Mouse (Mus musculus): Measurements from ENCODE around the gene Hoxa13. TPM values are rescaled to one million over a fixed set of nuclear protein-coding genes. Genes with fewer than 3 reads are reported as not detected.

Hoxa13 gene
- polyA plus RNA-seq, 1 experiment from 2014 or later, result not detected

GRCm38 (mm10) chr6:52240389-52241000 lies 20.2 kb downstream of the Hoxa13 start, which contains the start of gene Hoxa10:
TSS of gene Hoxa10 (minus strand) at chr6:52240854.
- 2% methylated on average over 35 of the region's 35 CpGs for whole genome bisulfite sequencing

GRCm38 (mm10) chr6:52239625-52240388 lies 20.9 kb downstream of the Hoxa13 start:
- Histone ChIP-seq H3K9ac (ENCODE audit: low read depth, low read length) (peak overlapping the region; percentile 26), H3K4me1 (replicated peaks; ENCODE audit: control insufficient read depth, insufficient read depth, low read length) (no peaks in the 10 kb centered on the region), H3K27me3 (replicated peaks; ENCODE audit: control insufficient read depth, insufficient read depth, low read length) (peaks cover 100% of the 10 kb centered on the region), H3K4me3 (ENCODE audit: low read depth, low read length) (peak overlapping the region; percentile 26), H3K36me3 (ENCODE audit: control insufficient read depth, insufficient read depth) (no peaks in the 10 kb centered on the region; the same call in 1 of the 2 replicates), H3K4me2 (replicated peaks; ENCODE audit: low read depth) (peak overlapping the region; percentile 41), H3K27ac (ENCODE audit: low read depth, low read length) (no peak overlapping the region), H3K9me3 (ENCODE audit: control insufficient read depth) (no peaks in the 10 kb centered on the region)
- 2% methylated on average over 30 of the region's 30 CpGs for whole genome bisulfite sequencing
- ATAC-seq, result no peak
- TF ChIP-seq CTCF (IDR thresholded peaks at IDR 0.05; ENCODE audit: low read depth), result no peak

More at GRCm38 (mm10) chr6:52240389-52241000, 20.2 kb downstream of the Hoxa13 start, which contains the start of gene Hoxa10:
- Histone ChIP-seq H3K4me3 (ENCODE audit: low read depth, low read length) (peak within 1 kb of the TSS; percentile 26), H3K4me1 (replicated peaks; ENCODE audit: control insufficient read depth, insufficient read depth, low read length) (no peaks in the 10 kb centered on the region), H3K36me3 (ENCODE audit: control insufficient read depth, insufficient read depth) (no peaks in the 10 kb centered on the region; the same call in 1 of the 2 replicates), H3K4me2 (replicated peaks; ENCODE audit: low read depth) (peak within 1 kb of the TSS; percentile 41), H3K9me3 (ENCODE audit: control insufficient read depth) (no peaks in the 10 kb centered on the region), H3K27me3 (replicated peaks; ENCODE audit: control insufficient read depth, insufficient read depth, low read length) (peaks cover 100% of the 10 kb centered on the region), H3K27ac (ENCODE audit: low read depth, low read length) (no peak within 1 kb of the TSS), H3K9ac (ENCODE audit: low read depth, low read length) (peak within 1 kb of the TSS; percentile 26)
- ATAC-seq, result peak; percentile 47; the same call in 1 of the 2 replicates
- peak; percentile 86 for TF ChIP-seq CTCF (IDR thresholded peaks at IDR 0.05; ENCODE audit: low read depth)

GRCm38 (mm10) chr6:52238976-52239375 lies 21.7 kb downstream of the Hoxa13 start:
- H3K4me3 ChIP-seq (ENCODE audit: low read depth, low read length), result no peak overlapping the region; the same call in 1 of the 2 replicates
- H3K9ac ChIP-seq (ENCODE audit: low read depth, low read length), result no peak overlapping the region
- no peak overlapping the region for H3K4me2 ChIP-seq (replicated peaks; ENCODE audit: low read depth)
- no peaks in the 10 kb centered on the region for H3K9me3 ChIP-seq (ENCODE audit: control insufficient read depth)
- no peak for ATAC-seq
- no peaks in the 10 kb centered on the region for H3K4me1 ChIP-seq (replicated peaks; ENCODE audit: control insufficient read depth, insufficient read depth, low read length)
- TF ChIP-seq CTCF (IDR thresholded peaks at IDR 0.05; ENCODE audit: low read depth), result no peak
- WGBS, result 6% methylated on average over 7 of the region's 7 CpGs
- H3K27ac ChIP-seq (ENCODE audit: low read depth, low read length), result no peak overlapping the region
- H3K36me3 ChIP-seq (ENCODE audit: control insufficient read depth, insufficient read depth), result no peaks in the 10 kb centered on the region; the same call in 1 of the 2 replicates
- peaks cover 100% of the 10 kb centered on the region for H3K27me3 ChIP-seq (replicated peaks; ENCODE audit: control insufficient read depth, insufficient read depth, low read length)

GRCm38 (mm10) chr6:52238155-52238545 lies 22.5 kb downstream of the Hoxa13 start:
- Histone ChIP-seq H3K9me3 (ENCODE audit: control insufficient read depth) (no peaks in the 10 kb centered on the region), H3K4me2 (replicated peaks; ENCODE audit: low read depth) (0 out of 2 replicates have a peak overlapping the region, but pooled peaks have one; percentile 9), H3K4me1 (replicated peaks; ENCODE audit: control insufficient read depth, insufficient read depth, low read length) (no peaks in the 10 kb centered on the region), H3K27ac (ENCODE audit: low read depth, low read length) (no peak overlapping the region), H3K36me3 (ENCODE audit: control insufficient read depth, insufficient read depth) (no peaks in the 10 kb centered on the region), H3K4me3 (ENCODE audit: low read depth, low read length) (no peak overlapping the region), H3K9ac (ENCODE audit: low read depth, low read length) (no peak overlapping the region), H3K27me3 (replicated peaks; ENCODE audit: control insufficient read depth, insufficient read depth, low read length) (peaks cover 100% of the 10 kb centered on the region)
- ATAC-seq, result no peak
- WGBS, result 5% methylated on average over 7 of the region's 7 CpGs
- TF ChIP-seq CTCF (IDR thresholded peaks at IDR 0.05; ENCODE audit: low read depth), result no peak

GRCm38 (mm10) chr6:52237346-52238154 lies 23.1 kb downstream of the Hoxa13 start:
- Histone ChIP-seq H3K4me3 (ENCODE audit: low read depth, low read length) (peak overlapping the region; percentile 11; the same call in 1 of the 2 replicates), H3K4me2 (replicated peaks; ENCODE audit: low read depth) (peak overlapping the region; percentile 9; the same call in 1 of the 2 replicates), H3K4me1 (replicated peaks; ENCODE audit: control insufficient read depth, insufficient read depth, low read length) (no peaks in the 10 kb centered on the region), H3K27ac (ENCODE audit: low read depth, low read length) (no peak overlapping the region), H3K9ac (ENCODE audit: low read depth, low read length) (no peak overlapping the region), H3K9me3 (ENCODE audit: control insufficient read depth) (no peaks in the 10 kb centered on the region), H3K36me3 (ENCODE audit: control insufficient read depth, insufficient read depth) (no peaks in the 10 kb centered on the region), H3K27me3 (replicated peaks; ENCODE audit: control insufficient read depth, insufficient read depth, low read length) (peaks cover 100% of the 10 kb centered on the region)
- TF ChIP-seq CTCF (IDR thresholded peaks at IDR 0.05; ENCODE audit: low read depth), result no peak
- ATAC-seq, result no peak
- 17% methylated on average over 10 of the region's 10 CpGs for WGBS
